Mouse (Mus musculus) heart, embryonic 11.5 days (tissue): ENCODE results near the gene Hs6st3. TPM values are rescaled to one million over a fixed set of nuclear protein-coding genes. Genes with fewer than 3 reads are reported as not detected.

Experiments
- ATAC-seq: fragments of 200-750 bp; cut with Nextera tagmentation; replicated peaks from 2 replicates; pipeline ENCODE4 v1.8.0; 2017; ENCODE audit warnings: moderate library complexity; ENCODE audit not compliant: insufficient number of reproducible peaks, low FRiP score, low TSS enrichment
- H3K27ac ChIP-seq: fragments of 300-500 bp; sonication (generic); 2 replicates; pipeline ENCODE4 v1.5.1; 2014; ENCODE audit warnings: mild to moderate bottlenecking, low read depth, low read length
- H3K27me3 ChIP-seq: fragments of 300-500 bp; sonication (generic); 2 replicates; pipeline ENCODE4 v1.6.1; 2014; ENCODE audit warnings: mild to moderate bottlenecking, low read length, mixed read lengths; ENCODE audit not compliant: control insufficient read depth, insufficient read depth
- H3K36me3 ChIP-seq: fragments of 300-500 bp; sonication (generic); 2 replicates; pipeline ENCODE4 v1.6.1; 2014; ENCODE audit warnings: mild to moderate bottlenecking, low read length, moderate library complexity, mixed read lengths; ENCODE audit not compliant: control insufficient read depth, insufficient read depth
- H3K4me1 ChIP-seq: fragments of 300-500 bp; sonication (generic); 2 replicates; pipeline ENCODE4 v1.6.1; 2014; ENCODE audit warnings: low read length; ENCODE audit not compliant: control insufficient read depth, insufficient read depth
- H3K4me2 ChIP-seq: fragments of 300-500 bp; sonication (generic); 2 replicates; pipeline ENCODE4 v1.6.1; 2014; ENCODE audit warnings: mild to moderate bottlenecking, moderate library complexity
- H3K4me3 ChIP-seq: fragments of 300-500 bp; sonication (generic); 2 replicates; pipeline ENCODE4 v1.5.1; 2014; ENCODE audit warnings: low read depth, low read length
- H3K9ac ChIP-seq: fragments of 300-500 bp; sonication (generic); 2 replicates; pipeline ENCODE4 v1.6.1; 2014; ENCODE audit warnings: mild to moderate bottlenecking, low read depth, low read length, moderate library complexity
- H3K9me3 ChIP-seq: fragments of 300-500 bp; sonication (generic); replicated peaks from 2 replicates; pipeline ENCODE4 v1.6.1; 2016; ENCODE audit warnings: low read length; ENCODE audit not compliant: control insufficient read depth
- WGBS: fragments of 180-500 bp; shearing (Covaris S2); extraction: QIAGEN DNeasy Blood & Tissue Kit; methylation state at CpG from one replicate; pipeline ENCODE4 v1.1.7; 2014; ENCODE audit not compliant: insufficient replicate concordance; 5-methylcytosine and 5-hydroxymethylcytosine counted together
- polyA plus RNA-seq: library from polyadenylated mRNA; unstranded; fragments of >200 nt; fragmentation: Nextera tagmentation; extraction: Ambion mirVana; gene quantifications from 2 replicates; pipeline ENCODE4 v1.2.1, GENCODE M21; 2014

Gene Hs6st3
- polyA plus RNA-seq, 1 experiment from 2014 or later, result 0.20 TPM

GRCm38 (mm10) chr14:119914508-119914907, 776.4 kb downstream of the Hs6st3 start:
- no peak overlapping the region for H3K4me2 ChIP-seq
- H3K4me1 ChIP-seq, result no peaks in the 10 kb centered on the region
- no peak overlapping the region for H3K27ac ChIP-seq
- ATAC-seq, result no peak
- H3K9ac ChIP-seq, result no peak overlapping the region
- H3K4me3 ChIP-seq, result no peak overlapping the region
- 73% methylated on average over 6 of the region's 6 CpGs for WGBS
- no peaks in the 10 kb centered on the region for H3K9me3 ChIP-seq
- no peaks in the 10 kb centered on the region for H3K36me3 ChIP-seq
- no peaks in the 10 kb centered on the region for H3K27me3 ChIP-seq

- Histone ChIP-seq H3K36me3 (no peaks in the 10 kb centered on the region), H3K4me1 (no peaks in the 10 kb centered on the region), H3K9me3 (no peaks in the 10 kb centered on the region), H3K27me3 (no peaks in the 10 kb centered on the region), H3K27ac (no peak overlapping the region), H3K4me3 (no peak overlapping the region), H3K4me2 (no peak overlapping the region), H3K9ac (no peak overlapping the region)
- no peak for ATAC-seq
- 71% methylated on average over 6 of the region's 6 CpGs for WGBS
Measured at GRCm38 (mm10) chr14:119918281-119919034, 780.3 kb downstream of the Hs6st3 start.

- Histone ChIP-seq H3K4me1 (no peaks in the 10 kb centered on the region), H3K9me3 (no peaks in the 10 kb centered on the region), H3K4me2 (no peak overlapping the region), H3K27ac (no peak overlapping the region), H3K9ac (no peak overlapping the region), H3K27me3 (no peaks in the 10 kb centered on the region), H3K36me3 (no peaks in the 10 kb centered on the region), H3K4me3 (no peak overlapping the region)
- 89% methylated on average over 1 of the region's 1 CpGs for WGBS
- no peak for ATAC-seq
Measured at GRCm38 (mm10) chr14:119919177-119919576, 781.0 kb downstream of the Hs6st3 start.

Other genes with a start within 250 kb of the Hs6st3 start
- 11.3 and 13.2 TPM in 2 replicates for gene Dzip1, start 212.9 kb upstream of the Hs6st3 start, polyA plus RNA-seq
- gene Dnajc3, start 200.4 kb upstream of the Hs6st3 start, polyA plus RNA-seq, result 32.8 and 37.6 TPM in 2 replicates
- gene Uggt2, start 38.9 kb upstream of the Hs6st3 start, polyA plus RNA-seq, result 11.1 and 11.2 TPM in 2 replicates